Mouse (Mus musculus) heart, adult 8-10 months (tissue): ENCODE measurements at regions not wholly inside any gene's neighbourhood (a gene's known extent, or its start where the extent isn't known, plus 50 kb on each side); places are given as distances from the start of the nearest gene placed in this dataset.

ENCODE experiments used
- DNase-seq: peaks from one replicate; pipeline ENCODE4 v3.0.0; 2022; ENCODE audit warnings: low spot score

DNA sequence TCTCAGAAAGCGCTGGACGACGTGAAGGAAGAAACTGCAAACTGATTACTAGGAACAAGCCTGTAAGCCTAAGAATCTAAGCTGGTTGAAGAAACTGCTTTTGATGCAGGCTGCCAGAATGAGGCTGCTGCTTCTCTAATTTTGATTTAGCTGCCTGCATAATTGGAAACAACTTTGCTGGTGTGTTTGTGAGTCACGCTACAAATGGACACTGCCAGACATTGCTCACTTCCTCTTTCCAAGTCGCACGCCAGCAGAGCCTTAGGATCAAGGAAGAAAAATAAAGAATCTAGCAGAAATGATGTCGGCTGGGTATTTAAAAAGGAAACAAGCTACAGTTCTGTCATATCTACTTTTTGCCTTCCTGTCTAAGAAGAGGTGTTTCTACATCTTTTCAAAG lies 81.0 kb downstream of the A730046J19Rik start:
- DNase-seq = peak; percentile 9

DNA sequence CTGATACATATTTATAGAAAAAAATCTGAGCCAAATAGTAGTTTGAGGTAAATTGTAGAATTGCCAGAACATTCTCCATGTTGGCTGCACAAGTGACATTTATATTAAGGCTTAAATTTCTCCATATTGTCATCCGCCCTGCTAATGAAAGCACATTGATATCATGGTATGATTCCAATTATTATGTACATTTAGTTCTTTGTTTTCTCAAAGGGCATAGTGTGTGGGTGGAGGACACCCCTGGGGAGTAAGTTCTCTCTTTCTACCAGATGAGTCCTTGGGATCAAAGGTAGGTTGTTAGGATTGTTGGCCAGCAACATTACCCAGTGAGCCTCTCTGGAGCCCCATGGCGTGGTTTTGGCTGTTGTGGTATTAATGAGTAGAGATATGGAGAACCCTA lies 51.7 kb upstream of the Alg13 start:
- no peak for DNase-seq
